Comparison of ENCODE assay signal across 8 mouse cellular contexts in genomic region chr11:119078691-119079444, GRCm38 (mm10). TPM values are rescaled to one million over a fixed set of nuclear protein-coding genes. Genes with fewer than 3 reads are reported as not detected.
A peak's percentile ranks its signal among the peaks of the same experiment; 100 is the strongest.
DNase-seq lines count a peak whose midpoint lies in the region; ATAC-seq lines count a peak whose summit lies in the region.

No protein-coding gene starts in this region.

- peak overlapping the region; percentile 17 for H3K27ac ChIP-seq in embryonic facial prominence, embryonic 15.5 days (replicated peaks)
- H3K27ac ChIP-seq in hindbrain, embryonic 15.5 days (replicated peaks) = peak overlapping the region; percentile 71
- H3K27ac ChIP-seq in limb, embryonic 11.5 days (replicated peaks; ENCODE audit: low read depth, low read length) = no peak overlapping the region
- H3K27ac ChIP-seq in midbrain, embryonic 12.5 days (replicated peaks) = peak overlapping the region; percentile 76

- peak overlapping the region; percentile 32 for H3K4me2 ChIP-seq in embryonic facial prominence, embryonic 15.5 days (replicated peaks)
- peak overlapping the region; percentile 45 for H3K4me2 ChIP-seq in hindbrain, embryonic 15.5 days
- peak overlapping the region; percentile 25 for H3K4me2 ChIP-seq in limb, embryonic 11.5 days (ENCODE audit: low read depth, severe bottlenecking)
- H3K4me2 ChIP-seq in midbrain, embryonic 12.5 days (replicated peaks) = peak overlapping the region; percentile 46

- peak; percentile 56; the same call in 1 of the 2 replicates for ATAC-seq in embryonic facial prominence, embryonic 15.5 days (ENCODE audit: insufficient number of reproducible peaks, low FRiP score, low TSS enrichment, low read depth)
- ATAC-seq in hindbrain, embryonic 15.5 days (ENCODE audit: low FRiP score, low read depth) = peak; percentile 76
- ATAC-seq in limb, embryonic 11.5 days (ENCODE audit: insufficient number of reproducible peaks, low FRiP score, low TSS enrichment, low read depth) = no peak
- ATAC-seq in midbrain, embryonic 12.5 days (ENCODE audit: low FRiP score, low read depth) = peak; percentile 81

- WGBS in embryonic facial prominence, embryonic 15.5 days = 17% methylated on average over 27 of the region's 27 CpGs
- WGBS in hindbrain, embryonic 15.5 days = 9% methylated on average over 21 of the region's 27 CpGs
- WGBS in limb, embryonic 11.5 days = 4% methylated on average over 23 of the region's 27 CpGs
- 4% methylated on average over 22 of the region's 27 CpGs for WGBS in midbrain, embryonic 12.5 days

- no peak overlapping the region for H3K9ac ChIP-seq in embryonic facial prominence, embryonic 15.5 days
- peak overlapping the region; percentile 23; the same call in 1 of the 2 replicates for H3K9ac ChIP-seq in hindbrain, embryonic 15.5 days
- no peak overlapping the region for H3K9ac ChIP-seq in limb, embryonic 11.5 days (ENCODE audit: low read length)
- peak overlapping the region; percentile 39 for H3K9ac ChIP-seq in midbrain, embryonic 12.5 days (replicated peaks)

- 0 out of 2 replicates have a peak overlapping the region, but pooled peaks have one; percentile 1 for H3K4me3 ChIP-seq in embryonic facial prominence, embryonic 15.5 days (replicated peaks)
- peak overlapping the region; percentile 17 for H3K4me3 ChIP-seq in hindbrain, embryonic 15.5 days
- 0 out of 2 replicates have a peak overlapping the region, but pooled peaks have one; percentile 5 for H3K4me3 ChIP-seq in limb, embryonic 11.5 days (ENCODE audit: low read depth, low read length)
- peak overlapping the region; percentile 10; the same call in 1 of the 2 replicates for H3K4me3 ChIP-seq in midbrain, embryonic 12.5 days

- peaks cover 22% of the 10 kb centered on the region for H3K27me3 ChIP-seq in embryonic facial prominence, embryonic 15.5 days
- H3K27me3 ChIP-seq in hindbrain, embryonic 15.5 days = peaks cover 13% of the 10 kb centered on the region
- peaks cover 54% of the 10 kb centered on the region for H3K27me3 ChIP-seq in limb, embryonic 11.5 days (ENCODE audit: control insufficient read depth, insufficient read depth, low read length)
- peaks cover 59% of the 10 kb centered on the region for H3K27me3 ChIP-seq in midbrain, embryonic 12.5 days

- peaks cover 61% of the 10 kb centered on the region for H3K4me1 ChIP-seq in embryonic facial prominence, embryonic 15.5 days
- peaks cover 67% of the 10 kb centered on the region for H3K4me1 ChIP-seq in hindbrain, embryonic 15.5 days (replicated peaks)
- H3K4me1 ChIP-seq in limb, embryonic 11.5 days (ENCODE audit: control insufficient read depth, insufficient read depth, low read length) = peaks cover 47% of the 10 kb centered on the region
- peaks cover 60% of the 10 kb centered on the region for H3K4me1 ChIP-seq in midbrain, embryonic 12.5 days

- no peaks in the 10 kb centered on the region for H3K9me3 ChIP-seq in embryonic facial prominence, embryonic 15.5 days (replicated peaks)
- no peaks in the 10 kb centered on the region for H3K9me3 ChIP-seq in hindbrain, embryonic 15.5 days
- H3K9me3 ChIP-seq in limb, embryonic 11.5 days (ENCODE audit: control insufficient read depth, low read length) = no peaks in the 10 kb centered on the region
- no peaks in the 10 kb centered on the region for H3K9me3 ChIP-seq in midbrain, embryonic 12.5 days

- DNase-seq in urinary bladder, adult 2 months (ENCODE audit: low spot score) = peak; percentile 53
- DNase-seq in urinary bladder, postnatal 10 days (ENCODE audit: low spot score) = no peak
- peak; percentile 48 for DNase-seq in limb, embryonic 11.5 days (ENCODE audit: low spot score)
- DNase-seq in urinary bladder, postnatal 25 days (ENCODE audit: low spot score) = peak; percentile 31
- DNase-seq in thymus, postnatal 10 days (ENCODE audit: low spot score in 2 of 2) = no peak

- H3K36me3 ChIP-seq in embryonic facial prominence, embryonic 15.5 days = peaks cover 32% of the 10 kb centered on the region
- peaks cover 21% of the 10 kb centered on the region for H3K36me3 ChIP-seq in hindbrain, embryonic 15.5 days
- H3K36me3 ChIP-seq in limb, embryonic 11.5 days (ENCODE audit: control insufficient read depth, insufficient read depth, low read length) = no peaks in the 10 kb centered on the region
- peaks cover 10% of the 10 kb centered on the region for H3K36me3 ChIP-seq in midbrain, embryonic 12.5 days

RNA-seq across cellular contexts. Expression of gene Cbx4, which starts 7.2 kb away (rescaled TPM):
- 32.2 and 36.0 TPM in 2 replicates for polyA plus RNA-seq in urinary bladder, adult 2 months (2012; rRNA removed)
- 17.2 and 21.4 TPM in 2 replicates for polyA plus RNA-seq in embryonic facial prominence, embryonic 15.5 days (2015; fragmentation: Nextera tagmentation; extraction: Ambion mirVana)
- polyA plus RNA-seq in hindbrain, embryonic 15.5 days (2015; fragmentation: Nextera tagmentation; extraction: Ambion mirVana) = 21.9 and 23.2 TPM in 2 replicates
- 5.4 and 5.8 TPM in 2 replicates for polyA plus RNA-seq in limb, embryonic 11.5 days (2014; fragmentation: Nextera tagmentation; extraction: Ambion mirVana)
- 12.4 and 15.2 TPM in 2 replicates for polyA plus RNA-seq in midbrain, embryonic 12.5 days (2016; fragmentation: Nextera tagmentation; extraction: Ambion mirVana)

RNA-seq across cellular contexts. Expression of gene Cbx8, which starts 38.1 kb away (rescaled TPM):
- polyA plus RNA-seq in urinary bladder, adult 2 months (2012; rRNA removed) = 5.4 and 6.8 TPM in 2 replicates
- polyA plus RNA-seq in embryonic facial prominence, embryonic 15.5 days (2015; fragmentation: Nextera tagmentation; extraction: Ambion mirVana) = 9.2 and 10.3 TPM in 2 replicates
- 8.6 and 10.0 TPM in 2 replicates for polyA plus RNA-seq in hindbrain, embryonic 15.5 days (2015; fragmentation: Nextera tagmentation; extraction: Ambion mirVana)
- 12.2 and 13.4 TPM in 2 replicates for polyA plus RNA-seq in limb, embryonic 11.5 days (2014; fragmentation: Nextera tagmentation; extraction: Ambion mirVana)
- polyA plus RNA-seq in midbrain, embryonic 12.5 days (2016; fragmentation: Nextera tagmentation; extraction: Ambion mirVana) = 12.1 and 15.1 TPM in 2 replicates

RNA-seq across cellular contexts. Expression of gene Cbx2, which starts 56.1 kb away (rescaled TPM):
- polyA plus RNA-seq in urinary bladder, adult 2 months (2012; rRNA removed) = 3.0 TPM in 2 replicates
- polyA plus RNA-seq in embryonic facial prominence, embryonic 15.5 days (2015; fragmentation: Nextera tagmentation; extraction: Ambion mirVana) = 35.2 and 37.0 TPM in 2 replicates
- 15.3 and 17.1 TPM in 2 replicates for polyA plus RNA-seq in hindbrain, embryonic 15.5 days (2015; fragmentation: Nextera tagmentation; extraction: Ambion mirVana)
- 121 and 131 TPM in 2 replicates for polyA plus RNA-seq in limb, embryonic 11.5 days (2014; fragmentation: Nextera tagmentation; extraction: Ambion mirVana)
- 81.0 and 86.0 TPM in 2 replicates for polyA plus RNA-seq in midbrain, embryonic 12.5 days (2016; fragmentation: Nextera tagmentation; extraction: Ambion mirVana)

Comparison
In these comparisons a context has a peak if more than half of its experiments do, and no peak if none do; other contexts are left out.
1. DNase-seq: peak in urinary bladder, adult 2 months (single experiment), limb, embryonic 11.5 days (single experiment) and urinary bladder, postnatal 25 days (single experiment); none in urinary bladder, postnatal 10 days (single experiment) and thymus, postnatal 10 days (0 of 2).
2. H3K9ac ChIP-seq: peak in hindbrain, embryonic 15.5 days (single experiment) and midbrain, embryonic 12.5 days (single experiment); none in embryonic facial prominence, embryonic 15.5 days (single experiment) and limb, embryonic 11.5 days (single experiment).
3. Peak in every context shown above with its lines, with median percentiles within 50 percentile points of each other: H3K4me2 ChIP-seq and H3K4me3 ChIP-seq.